Mouse (Mus musculus) olfactory bulb, adult 2 months (tissue): ENCODE data around the gene Cacnb1. TPM values are rescaled to one million over a fixed set of nuclear protein-coding genes. Genes with fewer than 3 reads are reported as not detected.

Experiments used
- H3K27ac ChIP-seq: fragments of 200-500 bp; 2 replicates; pipeline ENCODE4 v1.5.1; 2012; ENCODE audit warnings: low read depth, low read length; ENCODE audit not compliant: insufficient read depth
- H3K4me1 ChIP-seq: fragments of 200-500 bp; 2 replicates; pipeline ENCODE4 v1.6.1; 2012; ENCODE audit warnings: low read length; ENCODE audit not compliant: control insufficient read depth, insufficient read depth
- H3K4me3 ChIP-seq: fragments of 200-500 bp; 2 replicates; pipeline ENCODE4 v1.5.1; 2012; ENCODE audit warnings: mild to moderate bottlenecking, low read depth, low read length, moderate library complexity; ENCODE audit not compliant: insufficient read depth
- CTCF ChIP-seq: fragments of 200-500 bp; IDR thresholded peaks from 2 replicates; pipeline ENCODE4 v1.5.1; 2012; ENCODE audit warnings: low read depth, mild to moderate bottlenecking, low read length, moderate library complexity; ENCODE audit not compliant: insufficient read depth
- POLR2A ChIP-seq: fragments of 200-500 bp; IDR thresholded peaks from 2 replicates; pipeline ENCODE4 v1.6.1; 2012; ENCODE audit warnings: mild to moderate bottlenecking, low read depth, low read length, moderate library complexity; ENCODE audit not compliant: insufficient read depth
- WGBS: fragments of 180-500 bp; shearing (Covaris S2); methylation state at CpG from one replicate; pipeline ENCODE4 v1.1.7; 2018; 5-methylcytosine and 5-hydroxymethylcytosine counted together
- polyA plus RNA-seq: library from polyadenylated mRNA; stranded (reverse); fragments of >200 nt; gene quantifications from 2 replicates; pipeline ENCODE4 v1.2.4, GENCODE M21; 2012; ENCODE audit warnings: low replicate concordance; ENCODE audit not compliant: missing spikeins, insufficient read depth, insufficient read length

The Cacnb1 gene
- polyA plus RNA-seq, 1 experiment: not detected

DNA sequence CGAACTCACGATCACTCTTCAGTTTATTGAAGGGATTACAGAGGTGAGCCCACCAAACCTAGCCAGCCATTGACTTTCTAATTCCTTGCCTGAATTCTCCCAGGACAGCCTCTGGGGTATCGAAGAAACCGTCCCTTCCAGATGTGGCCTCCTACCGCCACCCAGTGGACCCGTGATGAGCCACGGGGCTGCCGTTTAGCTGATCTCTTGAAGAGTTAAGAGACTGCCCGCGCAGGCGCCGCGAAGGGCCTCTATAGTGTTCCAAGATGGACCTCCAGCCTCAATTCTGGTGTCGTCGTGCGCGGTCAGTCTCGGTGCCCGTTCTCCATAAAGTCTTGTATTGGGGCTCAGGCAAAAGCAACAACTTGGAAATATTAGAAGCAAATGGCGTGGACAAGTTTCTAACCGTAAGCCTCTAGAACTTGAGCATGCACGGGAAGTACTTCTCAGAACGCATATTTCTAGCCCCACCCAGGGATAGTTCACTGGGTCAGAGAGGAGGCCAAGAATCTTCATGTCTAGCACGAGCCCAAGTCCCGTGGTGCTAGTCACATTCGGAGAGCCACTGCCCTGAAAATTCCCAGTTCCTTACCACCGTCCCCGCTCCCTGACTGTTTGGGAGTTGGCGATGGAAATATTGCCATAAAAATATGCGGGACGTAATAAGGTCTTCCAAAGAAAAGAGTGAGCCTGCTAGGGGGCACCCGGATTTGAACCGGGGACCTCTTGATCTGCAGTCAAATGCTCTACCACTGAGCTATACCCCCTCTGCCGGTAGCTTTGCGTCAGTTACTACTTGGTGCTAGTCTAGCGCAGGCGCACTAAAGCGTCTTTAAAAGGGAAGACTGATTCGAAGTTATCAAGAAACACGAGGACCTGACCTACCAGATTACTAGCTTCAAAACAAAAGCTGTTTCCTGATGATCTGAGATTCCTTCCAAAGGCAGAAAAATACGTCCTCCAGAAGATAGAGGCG lies 35.0 kb downstream of the Cacnb1 start:
- TF ChIP-seq CTCF (peak; percentile 76), POLR2A (0 out of 2 replicates have a peak, but pooled peaks have one; percentile 20)
- H3K27ac ChIP-seq: peak overlapping the region; percentile 71
- H3K4me1 ChIP-seq: peaks cover 20% of the 10 kb centered on the region
- H3K4me3 ChIP-seq: peak overlapping the region; percentile 70
- under 1% methylated on average over 42 of the region's 42 CpGs for WGBS

DNA sequence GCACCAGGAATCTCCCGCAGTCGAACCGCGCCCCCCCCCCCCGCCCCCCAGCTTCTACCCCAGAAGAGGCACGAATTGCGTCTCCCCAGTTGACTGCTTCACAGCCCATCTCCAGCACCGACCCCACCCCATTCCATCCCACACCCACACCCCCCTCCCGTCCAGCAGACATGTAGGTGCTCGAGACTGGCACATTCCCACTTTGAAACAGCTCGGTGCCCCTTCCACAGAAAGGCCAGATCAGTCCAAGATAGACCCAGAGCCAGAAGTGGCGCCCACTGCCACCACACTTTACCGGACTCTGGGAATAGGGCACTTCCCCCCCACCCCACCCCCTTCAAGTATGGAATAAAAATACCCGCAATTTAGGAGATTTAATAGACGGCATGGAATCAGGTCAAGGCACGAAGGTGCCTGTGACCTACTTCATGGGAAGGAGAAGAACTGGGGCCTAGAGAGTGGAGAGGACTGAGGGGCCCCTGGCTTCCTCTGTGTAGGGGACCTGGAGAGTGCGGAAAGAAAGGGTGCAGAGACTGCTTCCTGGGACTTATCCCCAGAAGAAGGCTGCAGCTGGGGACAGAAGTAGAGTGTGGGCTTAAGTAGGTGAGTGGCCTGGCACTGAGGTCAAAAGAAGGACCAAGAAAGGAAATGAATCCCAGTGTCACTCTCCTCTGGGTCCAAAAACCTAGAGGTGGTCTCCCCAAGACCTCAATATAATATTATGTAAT lies 35.9 kb downstream of the Cacnb1 start:
- WGBS: 26% methylated on average over 17 of the region's 17 CpGs
- no peak overlapping the region for H3K27ac ChIP-seq
- no peak for TF ChIP-seq POLR2A
- no peak for TF ChIP-seq CTCF
- peak overlapping the region; percentile 57; the same call in 1 of the 2 replicates for H3K4me3 ChIP-seq
- H3K4me1 ChIP-seq: peaks cover 20% of the 10 kb centered on the region

DNA sequence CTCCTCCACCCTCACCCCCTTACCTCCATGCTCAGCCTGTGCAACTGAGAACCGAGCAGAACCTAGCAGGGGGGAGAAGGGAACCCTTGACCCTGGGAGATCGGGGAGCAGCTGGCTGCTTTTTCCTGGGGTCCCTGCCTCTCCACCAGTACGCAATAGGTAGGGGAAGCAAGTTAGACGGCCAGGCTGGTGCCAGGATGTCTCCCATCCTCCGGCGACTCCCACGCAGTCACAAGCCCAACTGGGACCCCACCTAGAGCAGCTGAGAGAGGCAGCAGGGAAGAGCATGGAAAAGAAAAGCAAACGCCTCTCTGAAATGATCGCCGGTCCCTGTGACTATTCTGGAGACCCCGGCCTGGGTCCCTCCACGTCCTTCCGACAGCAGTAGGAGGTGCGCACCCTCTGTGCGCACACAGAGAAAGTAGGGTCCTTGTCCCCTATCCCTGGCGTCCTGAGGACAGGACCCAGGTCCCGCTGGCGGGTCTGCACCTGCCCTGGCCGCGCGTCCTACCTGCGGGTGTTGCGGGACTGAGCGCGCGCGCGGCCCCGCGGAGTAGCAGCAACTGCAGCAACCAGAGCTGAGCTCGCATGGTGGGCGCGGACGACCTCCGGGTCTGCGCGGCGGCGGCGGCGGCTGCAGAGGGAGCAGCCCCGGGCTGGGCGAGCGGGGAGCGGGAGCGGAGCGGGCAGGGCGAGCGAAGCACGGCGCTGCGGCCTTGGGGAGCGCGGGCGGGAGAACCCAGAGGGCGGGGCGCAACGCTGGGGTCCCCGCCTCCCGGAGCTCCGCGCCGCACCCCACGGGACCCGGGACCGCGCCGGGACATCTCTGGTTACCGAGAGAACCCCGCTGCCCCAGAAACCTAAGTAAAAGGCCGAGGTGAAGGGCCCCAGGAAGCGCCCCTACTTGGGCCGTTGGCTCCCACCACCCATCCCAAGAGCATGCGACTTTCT lies 36.8 kb downstream of the Cacnb1 start, which contains the start of gene Plxdc1:
TSS of gene Plxdc1 (minus strand) at position 718 of the 951 bp plus-strand sequence.
- TF ChIP-seq CTCF (no peak), POLR2A (no peak)
- H3K4me1 ChIP-seq: peaks cover 20% of the 10 kb centered on the region
- H3K27ac ChIP-seq: no peak within 1 kb of the TSS
- 5% methylated on average over 74 of the region's 74 CpGs for WGBS
- peak within 1 kb of the TSS; percentile 57 for H3K4me3 ChIP-seq

DNA sequence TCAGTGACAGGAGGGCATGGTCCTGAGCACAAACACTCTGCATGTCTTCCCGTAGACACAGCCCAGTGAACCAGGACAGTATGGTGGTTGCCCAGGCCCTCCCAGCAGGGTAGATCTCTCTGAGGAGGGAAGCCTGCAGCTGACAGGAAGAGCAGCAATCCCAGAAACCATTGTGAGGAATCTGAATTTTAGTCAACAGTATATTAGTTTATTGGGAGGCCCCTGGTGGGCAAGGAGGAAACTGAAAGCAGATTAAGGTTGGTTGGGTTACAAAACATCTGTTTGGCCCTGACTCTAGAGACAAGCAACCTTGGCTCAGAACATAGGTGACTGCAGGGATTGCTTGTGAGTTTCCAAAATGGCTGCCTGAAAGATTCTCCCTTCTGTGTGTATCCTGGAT lies 38.9 kb downstream of the Cacnb1 start:
- H3K27ac ChIP-seq: no peak overlapping the region
- peaks cover 11% of the 10 kb centered on the region for H3K4me1 ChIP-seq
- TF ChIP-seq CTCF: no peak
- no peak for TF ChIP-seq POLR2A
- H3K4me3 ChIP-seq: no peak overlapping the region
- WGBS: 82% methylated on average over 1 of the region's 1 CpGs

DNA sequence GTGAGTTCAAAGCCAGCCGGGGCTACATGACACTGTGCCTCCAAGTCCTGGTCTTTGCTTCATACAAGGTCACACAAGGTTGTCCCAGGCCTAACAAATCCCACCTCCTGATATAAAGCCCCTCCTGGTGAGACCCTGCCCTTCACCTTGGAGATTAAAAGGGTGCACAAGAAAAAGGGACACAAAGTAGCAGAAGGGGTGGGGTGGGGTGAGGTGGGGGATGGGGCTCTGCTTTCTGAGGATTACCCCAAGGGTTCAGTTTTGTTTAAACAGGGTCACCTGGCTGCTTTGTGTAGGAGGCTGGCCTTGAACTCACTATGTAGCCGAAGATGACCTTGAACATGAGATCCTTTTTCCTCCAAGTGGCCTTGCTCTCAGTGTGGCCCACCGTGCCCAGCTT lies 39.3 kb downstream of the Cacnb1 start:
- no peak for TF ChIP-seq POLR2A
- TF ChIP-seq CTCF: no peak
- 96% methylated on average over 3 of the region's 3 CpGs for WGBS
- H3K4me3 ChIP-seq: no peak overlapping the region
- peaks cover 11% of the 10 kb centered on the region for H3K4me1 ChIP-seq
- H3K27ac ChIP-seq: no peak overlapping the region

DNA sequence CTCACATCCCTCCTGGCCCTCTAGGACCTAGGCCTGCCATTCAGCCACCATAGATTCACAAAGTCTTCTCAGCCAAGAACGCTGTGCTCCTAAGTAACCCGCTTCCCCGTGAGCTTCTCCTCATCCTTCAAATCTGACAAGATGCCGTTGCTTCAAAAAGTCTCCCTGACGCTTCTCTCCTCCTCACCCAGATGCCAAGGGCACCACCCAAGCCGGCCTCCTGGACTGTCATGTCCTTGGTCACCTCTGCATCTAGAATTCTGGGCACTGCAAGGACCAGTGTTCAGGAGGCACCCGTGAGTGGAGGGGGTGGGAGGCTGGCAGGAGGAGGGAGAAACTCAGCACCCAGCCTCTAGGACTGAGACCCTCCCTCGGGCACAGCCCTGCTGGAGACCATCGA lies 40.1 kb downstream of the Cacnb1 start:
- Histone ChIP-seq H3K27ac (no peak overlapping the region), H3K4me1 (peaks cover 11% of the 10 kb centered on the region), H3K4me3 (no peak overlapping the region)
- TF ChIP-seq CTCF: no peak
- no peak for TF ChIP-seq POLR2A
- 91% methylated on average over 9 of the region's 9 CpGs for WGBS

DNA sequence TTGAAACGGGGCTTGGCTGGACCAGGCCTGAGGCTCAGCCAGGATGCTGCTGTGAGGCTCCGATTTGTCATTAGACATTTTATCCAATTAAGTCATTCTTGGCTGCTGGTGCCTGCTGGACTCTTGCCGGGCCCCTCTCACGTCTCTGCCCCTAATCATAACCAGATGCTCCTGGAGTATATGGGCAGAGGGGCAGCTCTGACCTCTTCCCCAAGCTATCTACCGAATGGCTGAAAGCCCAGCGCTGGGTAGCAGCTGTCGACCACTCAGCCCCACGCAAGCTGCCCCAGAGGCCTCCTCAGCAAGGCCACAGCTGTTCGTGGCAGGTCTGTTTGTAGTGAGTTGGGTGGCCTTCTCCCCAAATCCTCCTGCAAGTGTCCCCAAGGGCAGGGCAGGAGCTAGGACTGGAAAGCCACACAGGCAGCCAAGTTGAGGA lies 42.3 kb downstream of the Cacnb1 start:
- WGBS: 70% methylated on average over 9 of the region's 9 CpGs
- Histone ChIP-seq H3K4me1 (peaks cover under 1% of the 10 kb centered on the region; the same call in 1 of the 2 replicates), H3K4me3 (no peak overlapping the region), H3K27ac (no peak overlapping the region)
- no peak for TF ChIP-seq POLR2A

DNA sequence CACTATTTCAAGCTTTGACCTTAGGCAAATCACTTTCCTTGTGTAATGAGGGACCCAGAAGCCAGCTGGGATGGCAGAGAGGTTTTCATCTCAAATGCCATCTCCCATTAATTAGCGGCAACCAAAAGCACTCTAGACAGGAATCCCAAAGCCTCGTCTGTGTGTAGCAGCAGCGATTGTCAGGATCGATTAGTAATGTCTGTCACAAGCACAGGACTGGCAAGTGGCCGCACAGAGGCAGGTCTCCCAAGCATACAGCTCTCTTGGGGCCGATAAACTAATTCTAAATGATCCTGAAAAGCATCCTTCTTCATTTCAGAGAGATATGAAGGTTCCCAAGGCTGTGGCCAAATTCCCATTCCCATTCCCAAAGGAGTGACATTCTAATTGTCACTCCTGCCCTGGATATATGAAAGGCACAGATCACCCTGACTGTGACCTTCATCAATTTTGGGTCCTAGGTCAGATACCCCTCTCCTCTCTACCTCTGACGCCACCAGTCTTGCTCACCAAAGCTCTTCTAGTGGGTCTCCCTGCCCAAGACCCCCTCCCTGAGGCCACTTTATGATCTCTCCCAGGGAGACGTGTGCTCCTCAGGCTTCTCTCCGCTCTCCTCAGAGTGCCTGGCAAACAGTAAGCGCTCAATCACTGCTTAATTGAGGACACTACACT lies 42.9 kb downstream of the Cacnb1 start:
- Histone ChIP-seq H3K27ac (no peak overlapping the region), H3K4me1 (no peaks in the 10 kb centered on the region), H3K4me3 (no peak overlapping the region)
- 80% methylated on average over 10 of the region's 10 CpGs for whole genome bisulfite sequencing
- TF ChIP-seq CTCF: no peak
- TF ChIP-seq POLR2A: no peak
